Mouse (Mus musculus) olfactory bulb, adult 2 months (tissue): ENCODE measurements at regions not wholly inside any gene's neighbourhood (a gene's known extent, or its start where the extent isn't known, plus 50 kb on each side); places are given as distances from the start of the nearest gene placed in this dataset.

ENCODE experiments used
- H3K27ac ChIP-seq: fragments of 200-500 bp; 2 replicates; pipeline ENCODE4 v1.5.1; 2012; ENCODE audit warnings: low read depth, low read length; ENCODE audit not compliant: insufficient read depth
- H3K4me1 ChIP-seq: fragments of 200-500 bp; 2 replicates; pipeline ENCODE4 v1.6.1; 2012; ENCODE audit warnings: low read length; ENCODE audit not compliant: control insufficient read depth, insufficient read depth
- H3K4me3 ChIP-seq: fragments of 200-500 bp; 2 replicates; pipeline ENCODE4 v1.5.1; 2012; ENCODE audit warnings: mild to moderate bottlenecking, low read depth, low read length, moderate library complexity; ENCODE audit not compliant: insufficient read depth
- CTCF ChIP-seq: fragments of 200-500 bp; IDR thresholded peaks from 2 replicates; pipeline ENCODE4 v1.5.1; 2012; ENCODE audit warnings: low read depth, mild to moderate bottlenecking, low read length, moderate library complexity; ENCODE audit not compliant: insufficient read depth
- POLR2A ChIP-seq: fragments of 200-500 bp; IDR thresholded peaks from 2 replicates; pipeline ENCODE4 v1.6.1; 2012; ENCODE audit warnings: mild to moderate bottlenecking, low read depth, low read length, moderate library complexity; ENCODE audit not compliant: insufficient read depth
- whole genome bisulfite sequencing: fragments of 180-500 bp; shearing (Covaris S2); methylation state at CpG from one replicate; pipeline ENCODE4 v1.1.7; 2018; 5-methylcytosine and 5-hydroxymethylcytosine counted together

DNA sequence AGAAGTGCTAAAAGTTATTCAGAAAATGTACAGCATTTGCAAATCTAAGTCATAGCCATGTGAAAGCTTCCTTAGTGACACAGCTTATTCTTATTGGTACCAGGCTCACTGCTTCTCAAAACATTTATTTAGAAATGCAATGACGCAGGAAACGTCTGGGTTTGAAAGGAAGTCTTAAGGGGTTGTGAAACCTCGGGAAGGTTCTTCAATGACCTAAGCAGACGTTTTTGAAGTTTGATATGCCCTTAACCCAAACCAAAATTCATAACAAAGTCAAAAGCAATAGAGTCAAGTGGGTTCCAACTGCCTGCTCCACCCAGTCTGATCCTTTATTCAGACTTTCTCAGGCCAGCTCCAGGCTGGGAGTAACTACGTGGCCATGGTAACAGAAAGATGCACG is 99.2 kb upstream of the Irx5 start:
- 81% methylated on average over 6 of the region's 6 CpGs for WGBS
- no peaks in the 10 kb centered on the region for H3K4me1 ChIP-seq
- H3K27ac ChIP-seq: no peak overlapping the region
- H3K4me3 ChIP-seq: no peak overlapping the region
- no peak for TF ChIP-seq POLR2A
- no peak for TF ChIP-seq CTCF

- 25% methylated on average over 8 of the region's 8 CpGs for WGBS
- no peak overlapping the region for H3K4me3 ChIP-seq
- TF ChIP-seq POLR2A (no peak), CTCF (no peak)
These were observed 104.6 kb upstream of the Irx5 start for GRCm38 (mm10) chr8:92252597-92253375.

DNA sequence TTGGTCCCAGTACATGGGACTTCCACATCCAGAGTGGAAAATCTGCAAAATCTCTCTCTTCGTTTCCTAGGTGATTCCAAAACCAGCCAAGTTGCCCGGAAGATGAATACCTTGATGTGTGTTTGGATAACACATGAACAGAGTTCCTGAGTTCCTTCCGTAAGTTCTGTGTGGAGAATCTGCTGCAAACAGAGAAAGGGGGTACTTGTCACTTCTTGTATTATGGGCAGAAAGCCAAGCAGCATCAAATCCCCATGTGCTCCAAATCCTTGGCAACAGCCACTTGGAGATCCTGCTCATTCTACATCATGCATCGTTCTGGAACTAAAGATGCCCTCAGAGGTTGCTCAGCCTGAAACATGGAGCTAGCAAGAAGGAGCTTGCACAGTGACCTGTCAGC is 111.1 kb upstream of the Irx5 start:
- TF ChIP-seq CTCF: no peak
- no peak for TF ChIP-seq POLR2A
- no peak overlapping the region for H3K27ac ChIP-seq
- 72% methylated on average over 4 of the region's 4 CpGs for WGBS

More at GRCm38 (mm10) chr8:92252597-92253375, 104.6 kb upstream of the Irx5 start:
- Histone ChIP-seq H3K4me1 (no peaks in the 10 kb centered on the region), H3K27ac (no peak overlapping the region)

GRCm38 (mm10) chr8:92240686-92241275 is 116.6 kb upstream of the Irx5 start:
- no peak overlapping the region for H3K4me3 ChIP-seq
- H3K27ac ChIP-seq: no peak overlapping the region
- H3K4me1 ChIP-seq: no peaks in the 10 kb centered on the region
- TF ChIP-seq POLR2A: no peak
- no peak for TF ChIP-seq CTCF
- WGBS: 78% methylated on average over 13 of the region's 13 CpGs

More for the DNA sequence above, 111.1 kb upstream of the Irx5 start:
- no peak overlapping the region for H3K4me3 ChIP-seq
- no peaks in the 10 kb centered on the region for H3K4me1 ChIP-seq

- H3K4me3 ChIP-seq: no peak overlapping the region
- peaks cover 3% of the 10 kb centered on the region; the same call in 1 of the 2 replicates for H3K4me1 ChIP-seq
- WGBS: 28% methylated on average over 23 of the region's 23 CpGs
- TF ChIP-seq CTCF (no peak), POLR2A (no peak)
- H3K27ac ChIP-seq: no peak overlapping the region
These were observed 125.8 kb upstream of the Irx5 start for GRCm38 (mm10) chr8:92231326-92232225.

GRCm38 (mm10) chr8:92229526-92229925 is 127.9 kb upstream of the Irx5 start:
- 95% methylated on average over 2 of the region's 2 CpGs for WGBS
- TF ChIP-seq POLR2A (no peak), CTCF (no peak)

DNA sequence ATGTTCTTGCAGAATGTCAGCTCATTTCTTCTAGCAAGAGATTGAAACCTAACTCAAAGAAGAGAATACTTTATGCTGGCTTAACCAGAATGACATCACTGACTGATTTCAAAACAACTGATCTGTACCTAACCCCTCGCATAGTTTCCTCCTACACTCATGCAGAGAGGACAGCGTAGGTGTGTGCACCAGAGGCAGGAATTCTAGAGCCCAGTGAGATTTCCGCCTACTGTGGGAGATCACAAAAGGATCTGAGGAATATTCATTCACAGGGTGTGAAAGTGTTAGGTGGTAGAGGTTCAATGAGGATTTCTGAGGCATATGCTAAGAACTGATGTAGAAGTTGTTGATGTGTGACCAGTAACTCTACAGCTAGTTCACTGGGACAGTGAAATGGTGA is 132.5 kb upstream of the Irx5 start:
- 95% methylated on average over 3 of the region's 3 CpGs for WGBS
- H3K4me1 ChIP-seq: no peaks in the 10 kb centered on the region

More at GRCm38 (mm10) chr8:92229526-92229925, 127.9 kb upstream of the Irx5 start:
- H3K27ac ChIP-seq: no peak overlapping the region
- no peak overlapping the region for H3K4me3 ChIP-seq
- peaks cover 3% of the 10 kb centered on the region; the same call in 1 of the 2 replicates for H3K4me1 ChIP-seq

GRCm38 (mm10) chr8:92222992-92223391 is 134.4 kb upstream of the Irx5 start:
- 76% methylated on average over 3 of the region's 3 CpGs for WGBS
- no peak for TF ChIP-seq POLR2A
- no peak for TF ChIP-seq CTCF
- Histone ChIP-seq H3K4me1 (no peaks in the 10 kb centered on the region), H3K4me3 (no peak overlapping the region), H3K27ac (no peak overlapping the region)

More for the DNA sequence above, 132.5 kb upstream of the Irx5 start:
- TF ChIP-seq CTCF (no peak), POLR2A (no peak)
- Histone ChIP-seq H3K4me3 (no peak overlapping the region), H3K27ac (no peak overlapping the region)
